Mouse (Mus musculus) cerebellum, postnatal 36 days (tissue): Measurements from ENCODE around the gene Cct2.
"Not testable (repeated sequence)": the region's sequence is repeated elsewhere in the genome, so short reads cannot be mapped to it uniquely, and the experiment has no call there.

ENCODE experiments used
- DNase-seq, 2 experiments: peaks; one replicate each; pipeline ENCODE4 v3.0.0; 2021 to 2022; ENCODE audit warnings: mixed read lengths in 2 of 2

Gene Cct2

DNA sequence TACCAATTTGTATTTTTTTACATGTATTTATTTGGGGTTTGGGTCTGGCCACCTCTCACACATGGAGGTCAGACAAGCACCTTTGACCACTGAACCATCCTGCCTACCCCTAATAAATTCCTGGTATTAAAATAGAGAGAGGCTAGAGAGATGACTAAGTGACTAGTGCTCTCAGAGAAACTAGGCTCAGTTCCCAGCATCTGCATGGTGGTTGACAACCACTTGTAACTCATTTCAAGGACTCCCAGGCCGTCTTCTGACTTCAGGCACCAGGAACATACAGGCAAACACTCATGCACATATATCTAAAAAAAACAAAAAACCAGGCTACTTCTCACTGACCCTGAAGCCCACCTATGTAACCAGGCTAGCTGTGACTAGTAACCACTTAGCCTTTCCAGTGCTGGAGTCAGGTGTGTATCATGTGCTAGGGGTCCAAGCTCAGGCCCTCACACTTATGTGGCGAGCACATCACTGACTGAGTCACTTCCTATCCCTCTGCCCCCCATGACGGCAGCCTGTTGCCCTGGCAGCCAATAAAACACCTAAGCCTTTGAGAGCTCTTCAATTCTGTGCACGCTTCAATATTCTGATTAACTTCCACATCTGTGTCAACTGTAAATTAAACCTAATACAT, 13.5 kb downstream of the Cct2 start:
- no peak for DNase-seq

DNA sequence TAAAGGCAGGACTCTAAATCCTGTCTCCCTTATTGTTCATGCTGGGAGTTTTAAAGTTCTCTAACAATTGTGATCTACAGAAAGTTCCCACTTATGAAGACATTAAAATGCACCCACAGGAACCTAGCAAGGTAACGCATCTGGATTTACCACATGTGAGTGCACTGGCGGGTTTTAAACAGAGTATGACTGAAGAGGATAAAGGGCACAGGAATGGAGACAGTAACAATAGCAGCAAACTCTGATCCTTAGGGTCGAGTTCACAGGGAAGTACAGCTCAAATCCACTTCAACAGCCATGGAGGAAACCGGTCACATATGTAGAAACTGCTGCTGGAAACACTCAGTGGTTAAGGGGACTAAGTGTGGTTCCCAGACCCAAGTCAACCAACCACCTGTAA, 14.4 kb downstream of the Cct2 start:
- DNase-seq, result no peak

DNA sequence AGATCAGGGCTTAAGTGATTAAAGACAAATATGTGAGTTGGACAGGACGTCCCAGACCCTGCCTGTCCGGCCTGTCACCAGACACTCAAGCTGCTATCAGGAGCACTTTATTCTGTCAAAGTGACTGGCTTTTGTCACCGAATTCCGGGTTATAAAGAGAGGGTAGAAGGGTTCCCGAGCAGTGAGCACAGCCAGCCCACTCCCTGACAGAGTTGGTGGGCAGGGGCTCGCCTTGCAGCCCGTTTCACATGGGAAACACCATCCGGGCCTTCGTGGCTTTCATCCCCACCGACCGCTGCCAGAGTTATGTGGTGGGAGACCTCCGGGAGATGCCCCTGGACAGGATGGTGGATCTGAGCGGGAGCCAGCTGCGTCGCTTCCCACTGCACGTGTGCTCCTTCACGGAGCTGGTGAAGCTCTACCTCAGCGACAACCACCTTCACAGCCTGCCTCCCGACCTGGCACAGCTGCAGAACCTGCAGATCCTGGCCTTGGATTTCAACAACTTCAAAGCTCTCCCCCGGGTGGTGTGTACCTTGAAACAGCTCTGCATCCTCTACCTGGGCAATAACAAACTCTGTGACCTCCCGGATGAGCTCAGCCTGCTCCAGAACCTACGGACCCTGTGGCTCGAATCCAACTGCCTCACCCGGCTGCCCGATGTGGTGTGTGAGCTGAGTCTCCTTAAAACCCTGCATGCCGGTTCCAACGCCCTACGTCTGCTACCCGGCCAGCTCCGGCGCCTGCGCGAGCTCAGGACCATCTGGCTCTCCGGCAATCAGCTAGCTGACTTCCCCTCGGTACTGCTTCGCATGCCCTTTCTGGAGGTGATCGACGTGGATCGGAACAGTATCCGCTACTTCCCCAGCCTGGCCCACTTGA, 18.2 kb downstream of the Cct2 start, which contains the start of gene Lrrc10:
Gene Lrrc10, plus strand, starts transcription at position 167 of the 882 bp plus-strand sequence.
- DNase-seq, result peak; percentile 37 to 66

DNA sequence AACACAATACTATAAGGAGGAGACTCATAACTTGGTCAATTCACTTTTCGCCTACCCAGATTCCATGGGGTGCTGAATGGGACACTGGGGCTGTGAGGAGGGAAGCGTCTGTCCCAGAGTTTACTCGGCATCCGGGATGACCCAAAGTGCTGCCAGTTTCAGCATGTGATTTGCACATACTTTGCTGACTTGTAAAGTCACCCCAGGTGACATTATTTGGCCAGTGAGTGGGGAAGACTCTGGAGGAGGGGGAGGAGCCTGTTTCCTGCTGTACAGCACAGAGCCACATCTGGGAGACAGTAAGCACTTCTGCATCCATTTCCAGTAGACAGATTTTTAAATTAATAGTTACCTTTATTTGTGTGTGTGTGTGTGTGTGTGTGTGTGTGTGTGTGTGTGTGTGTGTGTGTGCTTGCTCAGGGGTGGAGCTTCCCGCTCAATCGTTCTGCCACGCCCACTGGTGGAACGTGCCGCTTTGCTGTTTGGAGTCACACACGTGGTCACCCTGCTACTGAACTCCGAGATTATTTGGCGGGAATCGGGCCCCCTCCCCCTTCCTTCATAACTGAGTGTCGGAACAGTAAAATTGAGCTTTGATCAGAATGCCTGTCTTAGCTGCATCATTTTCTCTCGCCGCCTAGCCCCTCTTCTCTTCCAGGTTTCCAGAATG, 20.0 kb downstream of the Cct2 start:
- DNase-seq, result not testable (repeated sequence)

DNA sequence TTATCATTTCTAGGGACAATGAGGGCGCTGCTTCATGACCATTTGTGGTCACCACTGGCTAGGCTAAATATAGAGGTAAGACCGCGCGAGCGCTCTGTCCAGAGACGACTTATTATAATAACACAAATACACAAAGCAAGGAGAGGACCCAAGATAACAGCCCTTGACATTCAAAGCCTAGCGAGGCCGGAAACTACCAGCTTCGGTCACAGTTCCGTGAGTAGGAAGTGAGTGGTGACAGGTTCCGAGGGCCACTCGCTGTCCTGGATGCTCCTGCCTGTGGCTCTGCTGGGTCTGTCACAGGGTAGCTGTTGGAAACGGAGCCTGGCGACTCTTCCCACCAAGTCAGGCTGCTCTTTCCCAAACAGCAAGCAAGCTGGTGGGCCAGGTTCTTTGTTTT, 21.3 kb downstream of the Cct2 start:
- no peak for DNase-seq

DNA sequence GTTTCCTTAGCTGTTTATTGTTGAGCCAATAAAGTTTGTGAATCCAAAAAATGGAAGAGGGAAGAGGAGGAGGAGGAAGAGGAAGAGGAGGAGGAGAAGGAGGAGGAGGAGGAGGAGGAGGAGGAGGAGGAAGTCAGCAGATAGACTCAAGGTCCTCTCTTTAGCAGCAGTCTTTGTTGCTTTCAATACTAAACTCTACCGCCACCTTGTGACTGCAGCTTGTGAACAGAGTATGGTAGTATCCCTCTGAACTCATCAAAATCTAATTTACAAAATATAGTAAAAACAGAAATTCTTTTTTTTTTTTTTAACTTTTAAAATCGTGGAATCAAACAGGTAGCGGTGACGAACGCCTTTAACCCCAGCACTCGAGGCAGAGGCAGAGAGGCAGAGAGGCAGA, 23.3 kb downstream of the Cct2 start:
- no peak for DNase-seq

DNA sequence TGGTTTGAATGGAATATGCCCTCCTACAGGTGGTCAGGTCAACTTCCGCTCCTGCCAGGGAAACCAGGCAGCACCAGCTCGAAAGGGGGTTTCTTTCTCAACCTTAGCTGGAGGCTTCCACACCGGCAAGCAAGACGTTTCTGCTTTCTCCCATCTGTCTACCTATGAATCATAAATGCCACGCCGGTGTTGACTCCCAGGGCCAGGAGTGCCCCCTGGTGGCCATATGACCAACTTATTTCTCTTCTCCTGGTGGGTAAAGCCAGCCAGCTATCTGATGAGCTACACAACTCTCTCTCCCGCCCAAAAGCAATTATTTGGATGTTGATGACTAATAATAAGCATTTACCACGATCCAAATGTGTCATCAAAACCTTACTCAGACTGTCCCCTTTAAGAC, 29.8 kb downstream of the Cct2 start:
- DNase-seq, result peak; percentile 68 to 72

DNA sequence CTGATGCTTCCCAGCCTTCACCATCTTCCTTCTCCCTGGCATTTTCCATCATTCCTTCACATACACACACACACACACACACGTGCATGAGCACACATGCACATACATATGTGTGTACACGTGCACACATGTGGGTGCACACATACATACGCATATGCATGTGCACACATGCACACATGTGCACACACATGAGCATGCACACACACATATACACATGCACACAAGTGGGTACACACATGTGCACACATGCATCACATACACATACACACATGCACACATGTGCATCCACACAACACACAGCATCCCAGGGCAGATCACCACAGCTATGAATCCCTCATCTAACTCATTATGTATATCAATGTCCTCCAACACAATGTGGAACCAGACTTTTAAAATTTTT, 32.5 kb downstream of the Cct2 start:
- no peak for DNase-seq

DNA sequence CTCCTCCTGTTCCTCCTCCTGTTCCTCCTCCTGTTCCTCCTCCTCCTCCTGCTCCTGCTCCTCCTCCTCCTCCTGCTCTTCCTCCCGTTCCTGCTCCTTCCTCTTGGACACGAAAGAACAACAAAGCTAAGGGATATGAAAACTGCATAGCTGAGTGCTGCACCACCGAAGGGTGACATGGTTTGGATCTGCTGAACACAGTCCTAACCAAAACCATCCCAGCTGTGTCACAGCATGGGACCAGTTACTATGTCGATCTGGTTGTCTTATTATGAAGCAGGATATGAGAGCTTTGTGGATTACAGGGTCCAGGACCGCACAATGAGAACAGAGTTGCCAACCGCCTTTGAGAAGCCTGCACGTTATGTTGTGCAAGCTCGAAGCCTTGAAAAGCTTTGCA, 37.4 kb downstream of the Cct2 start:
- no peak for DNase-seq

DNA sequence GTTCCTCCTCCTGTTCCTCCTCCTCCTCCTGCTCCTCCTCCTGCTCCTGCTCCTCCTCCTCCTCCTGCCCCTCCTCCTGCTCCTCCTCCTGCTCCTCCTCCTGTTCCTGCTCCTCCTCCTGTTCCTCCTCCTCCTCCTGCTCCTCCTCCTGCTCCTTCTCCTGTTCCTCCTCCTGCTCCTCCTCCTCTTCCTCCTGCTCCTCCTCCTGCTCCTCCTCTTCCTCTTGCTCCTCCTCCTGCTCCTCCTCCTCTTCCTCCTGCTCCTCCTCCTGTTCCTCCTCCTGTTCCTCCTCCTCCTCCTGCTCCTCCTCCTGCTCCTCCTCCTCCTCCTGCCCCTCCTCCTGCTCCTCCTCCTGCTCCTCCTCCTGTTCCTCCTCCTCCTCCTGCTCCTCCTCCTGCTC, 37.8 kb downstream of the Cct2 start:
- DNase-seq, result not testable (repeated sequence)

DNA sequence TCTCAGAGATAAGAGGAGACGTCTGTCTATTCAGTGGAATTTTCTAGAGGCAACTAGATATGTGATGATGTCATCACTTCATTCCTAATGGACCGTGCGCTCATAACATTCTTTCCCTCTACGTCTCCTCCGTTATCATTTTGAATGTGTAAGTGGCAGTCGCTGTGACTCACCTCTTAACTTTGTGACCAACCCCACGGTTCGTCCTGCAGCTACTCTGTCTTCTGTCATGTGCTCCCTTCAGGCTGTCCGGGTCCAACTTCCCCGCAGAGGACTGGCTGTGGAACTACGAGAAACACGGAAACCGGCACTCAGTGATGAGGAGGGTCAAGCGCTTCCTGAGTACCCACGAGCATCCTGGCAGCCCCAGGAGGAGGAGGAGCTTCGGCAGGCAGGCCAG, 39.9 kb downstream of the Cct2 start:
- no peak for DNase-seq

DNA sequence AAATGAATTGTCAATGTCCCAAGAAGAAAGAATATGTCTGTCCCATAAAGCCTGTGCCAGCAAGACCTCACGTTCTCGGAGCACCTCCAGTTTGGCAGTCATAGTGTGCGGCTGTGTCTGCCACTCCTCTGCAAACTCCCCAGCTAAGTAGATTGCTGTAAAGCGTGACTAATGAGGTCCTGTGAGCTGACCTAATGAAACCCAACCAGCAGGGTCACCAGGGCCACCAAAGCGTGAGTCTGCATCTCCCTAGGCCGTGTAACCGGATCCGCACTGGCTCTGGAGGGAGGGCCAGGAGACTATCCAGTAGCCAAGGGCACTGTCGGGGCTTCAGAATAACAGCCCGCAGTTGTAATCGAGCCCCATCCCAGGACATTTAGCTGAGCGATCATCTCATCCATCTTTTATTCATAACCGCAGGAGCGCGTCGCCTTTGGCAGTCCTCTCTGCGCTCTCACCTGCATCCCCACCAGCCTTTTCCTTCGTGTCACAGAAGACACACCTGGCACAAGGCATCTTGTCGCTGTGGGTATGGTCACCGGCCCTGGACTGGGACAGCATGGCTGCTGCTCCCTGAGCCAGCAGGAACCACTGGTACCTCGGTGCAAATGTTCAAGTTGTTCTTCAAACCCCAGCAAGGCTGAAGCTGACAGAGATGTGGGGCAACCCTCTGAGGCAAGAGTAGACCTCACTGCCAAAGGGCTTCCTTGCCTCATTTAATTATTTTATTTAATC, 42.4 kb downstream of the Cct2 start:
- DNase-seq, result no peak

DNA sequence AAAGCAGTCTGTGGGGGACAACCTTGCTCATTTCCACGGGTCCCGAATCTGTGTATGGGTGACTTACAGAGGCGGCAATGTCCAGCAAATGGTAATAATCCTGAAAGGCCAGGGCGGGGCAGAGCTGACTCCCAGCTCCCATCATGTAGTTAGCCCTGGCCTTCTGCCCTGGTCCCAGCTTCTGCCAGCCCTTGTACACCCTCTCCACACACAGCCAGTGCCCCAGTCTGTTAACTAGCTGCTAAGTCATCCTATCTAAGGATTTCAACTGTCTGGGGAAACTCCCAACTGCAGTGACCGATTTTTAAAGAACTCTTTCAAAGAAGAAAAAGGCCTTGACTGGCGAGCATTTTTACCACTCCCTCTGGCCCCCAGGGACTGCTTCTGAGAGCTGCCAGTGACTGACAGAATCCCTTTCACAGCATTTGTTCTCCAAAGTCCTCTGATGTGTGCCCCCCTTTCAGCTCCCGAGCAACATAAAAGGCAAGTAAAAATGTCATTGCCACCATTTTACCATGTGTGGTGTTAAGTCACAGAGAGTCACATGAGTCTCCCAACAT, 45.3 kb downstream of the Cct2 start:
- DNase-seq, result no peak

DNA sequence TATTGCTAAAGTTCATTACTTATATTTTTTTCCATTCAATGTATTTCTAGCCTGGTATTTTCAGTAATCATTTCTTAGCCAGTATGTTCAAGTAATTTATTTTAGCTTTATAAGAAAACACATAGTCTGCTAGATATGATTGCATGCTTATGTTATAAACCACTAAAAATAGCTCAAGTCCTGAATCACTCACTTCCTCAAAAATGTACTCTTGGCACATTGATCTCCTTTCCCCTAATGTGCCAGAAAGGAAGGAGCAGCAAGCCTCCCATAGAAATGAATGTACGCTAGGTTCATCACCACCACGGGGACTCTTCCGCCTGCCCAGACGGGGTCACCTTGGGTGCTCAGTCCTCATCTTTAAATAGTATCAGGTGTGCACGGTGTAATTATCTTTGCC, 49.0 kb downstream of the Cct2 start:
- no peak for DNase-seq

DNA sequence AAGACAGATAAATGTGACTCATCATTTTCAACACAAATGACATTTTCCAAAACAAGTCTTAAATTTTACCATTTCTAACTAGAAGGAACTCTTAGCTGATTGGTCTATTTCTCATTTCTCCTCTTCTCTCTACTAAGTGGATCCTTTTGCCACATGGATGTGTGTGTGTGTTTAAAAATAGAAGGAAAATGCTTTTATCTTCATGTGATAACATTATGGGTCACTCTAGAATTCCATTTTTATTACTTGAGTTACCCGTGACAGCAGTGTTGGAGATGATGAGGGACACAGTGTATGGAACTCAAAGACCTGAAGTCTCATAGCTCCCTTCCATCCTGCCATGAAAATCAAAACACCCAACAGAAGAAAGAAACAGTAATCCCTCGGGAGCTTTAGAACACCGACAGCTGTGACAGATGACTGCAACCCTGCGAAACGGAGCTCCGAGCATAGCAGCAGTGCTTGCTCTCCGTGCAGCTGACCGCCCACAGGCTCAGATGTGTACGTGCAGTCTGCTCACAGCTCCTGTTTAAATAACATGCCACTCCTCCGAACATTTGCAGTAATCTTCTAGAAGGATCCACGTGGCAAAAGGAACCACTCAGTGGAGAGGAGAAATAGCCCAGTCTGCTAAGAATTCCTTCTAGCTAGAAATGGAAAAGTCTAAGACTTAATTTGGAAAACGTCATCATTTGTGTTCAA, 49.8 kb downstream of the Cct2 start:
- DNase-seq, result no peak

DNA sequence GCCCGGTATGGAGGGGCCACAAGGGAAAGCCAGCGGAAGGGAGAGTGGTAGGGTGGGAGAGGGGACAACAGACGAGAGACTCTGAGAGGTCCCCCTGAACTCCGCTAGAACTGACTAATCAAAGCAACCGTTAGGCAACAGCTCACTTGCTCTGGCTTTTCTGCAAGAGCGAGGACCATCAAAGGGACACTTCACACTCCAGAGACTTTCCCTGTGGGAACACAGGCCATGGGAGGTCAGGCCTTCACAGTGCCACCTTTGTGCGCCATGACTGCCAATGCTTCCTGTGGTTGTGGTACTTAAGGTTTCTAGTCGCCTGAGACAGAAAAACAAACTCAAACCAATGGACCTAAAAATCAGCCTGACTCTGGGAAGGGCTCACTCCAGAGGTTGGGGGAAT, 52.6 kb downstream of the Cct2 start:
- no peak for DNase-seq

DNA sequence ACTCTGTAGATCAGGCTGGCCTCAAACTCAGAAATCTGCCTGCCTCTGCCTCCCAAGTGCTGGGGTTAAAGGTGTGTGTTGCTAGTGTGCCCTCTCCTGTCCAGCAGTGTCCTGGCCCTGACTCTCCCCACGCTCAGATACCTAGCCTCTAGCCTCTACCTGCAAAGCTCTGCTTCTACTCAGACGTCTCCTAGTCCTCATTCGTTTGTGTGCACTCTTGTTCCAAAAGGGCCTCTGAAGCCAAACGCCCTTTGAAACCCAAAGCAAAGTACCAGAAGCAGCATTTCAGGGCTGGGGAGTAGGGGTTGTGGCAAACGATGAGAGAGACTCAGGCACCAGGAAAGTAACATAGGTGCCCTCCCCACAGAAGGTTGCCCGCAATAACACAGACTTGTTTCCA, 53.9 kb downstream of the Cct2 start:
- DNase-seq, result no peak

DNA sequence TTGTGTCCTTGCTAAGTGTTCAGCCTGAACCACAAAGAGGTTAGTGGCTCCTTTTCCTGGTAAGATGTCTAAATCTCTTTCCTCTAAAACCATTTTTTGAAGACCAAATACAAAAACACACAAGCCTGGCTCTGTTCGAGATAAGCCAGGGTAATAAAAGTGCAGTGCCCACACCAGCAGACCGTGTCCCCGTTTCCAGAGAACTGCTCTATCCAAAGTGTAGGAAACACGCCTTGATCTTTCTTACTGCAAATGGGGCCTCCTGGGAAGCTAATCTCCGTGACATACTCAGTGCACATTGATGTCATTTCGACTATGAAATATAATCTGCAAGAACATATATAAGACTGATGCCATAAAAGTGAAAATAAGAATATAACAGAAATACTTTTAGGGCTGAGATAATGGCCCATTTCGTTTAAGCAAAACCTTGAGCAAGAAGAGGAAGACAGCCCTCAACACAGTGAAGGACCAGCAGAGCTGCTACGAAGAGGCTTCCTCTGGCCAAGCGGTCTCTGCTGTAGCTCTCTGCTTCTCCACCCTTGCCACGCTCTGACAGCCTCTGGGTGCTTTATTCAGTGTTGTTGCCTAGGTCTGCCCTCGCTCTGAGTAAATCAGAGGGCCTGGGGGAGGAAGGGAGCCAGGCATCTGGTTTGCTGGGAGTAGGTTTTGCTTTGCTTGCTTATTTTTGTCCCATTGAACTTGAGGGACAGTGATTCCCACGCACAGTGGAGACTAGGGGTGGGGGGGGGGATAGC, 57.7 kb downstream of the Cct2 start:
- DNase-seq, result no peak

DNA sequence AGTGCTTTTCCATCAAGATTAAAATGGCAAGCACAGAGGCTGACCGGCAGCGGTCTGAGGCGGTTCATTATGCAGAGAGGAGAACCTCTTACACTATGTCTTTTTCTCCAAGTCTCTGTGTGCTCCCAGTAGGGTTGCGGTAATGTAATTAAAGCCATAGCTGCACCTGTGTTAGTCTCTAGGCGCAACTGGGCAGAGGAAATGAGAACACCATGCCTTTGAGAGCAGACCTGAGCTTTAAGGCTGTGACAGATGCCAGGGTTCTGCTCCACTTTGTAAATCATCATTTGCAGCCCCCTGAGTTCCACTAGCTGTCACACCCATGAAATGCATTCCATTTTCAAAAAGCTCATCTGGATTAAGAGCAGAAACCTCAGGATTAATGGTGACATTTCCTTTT, 58.9 kb downstream of the Cct2 start:
- DNase-seq, result no peak
